Mouse (Mus musculus) embryo, embryonic 11.5 days (tissue): ENCODE data around the gene Arhgap6.

Experiments used
- DNase-seq: peaks from one replicate; pipeline ENCODE4 v3.0.0-alpha.2; 2012; ENCODE audit warnings: low read depth, low spot score

The Arhgap6 gene

DNA sequence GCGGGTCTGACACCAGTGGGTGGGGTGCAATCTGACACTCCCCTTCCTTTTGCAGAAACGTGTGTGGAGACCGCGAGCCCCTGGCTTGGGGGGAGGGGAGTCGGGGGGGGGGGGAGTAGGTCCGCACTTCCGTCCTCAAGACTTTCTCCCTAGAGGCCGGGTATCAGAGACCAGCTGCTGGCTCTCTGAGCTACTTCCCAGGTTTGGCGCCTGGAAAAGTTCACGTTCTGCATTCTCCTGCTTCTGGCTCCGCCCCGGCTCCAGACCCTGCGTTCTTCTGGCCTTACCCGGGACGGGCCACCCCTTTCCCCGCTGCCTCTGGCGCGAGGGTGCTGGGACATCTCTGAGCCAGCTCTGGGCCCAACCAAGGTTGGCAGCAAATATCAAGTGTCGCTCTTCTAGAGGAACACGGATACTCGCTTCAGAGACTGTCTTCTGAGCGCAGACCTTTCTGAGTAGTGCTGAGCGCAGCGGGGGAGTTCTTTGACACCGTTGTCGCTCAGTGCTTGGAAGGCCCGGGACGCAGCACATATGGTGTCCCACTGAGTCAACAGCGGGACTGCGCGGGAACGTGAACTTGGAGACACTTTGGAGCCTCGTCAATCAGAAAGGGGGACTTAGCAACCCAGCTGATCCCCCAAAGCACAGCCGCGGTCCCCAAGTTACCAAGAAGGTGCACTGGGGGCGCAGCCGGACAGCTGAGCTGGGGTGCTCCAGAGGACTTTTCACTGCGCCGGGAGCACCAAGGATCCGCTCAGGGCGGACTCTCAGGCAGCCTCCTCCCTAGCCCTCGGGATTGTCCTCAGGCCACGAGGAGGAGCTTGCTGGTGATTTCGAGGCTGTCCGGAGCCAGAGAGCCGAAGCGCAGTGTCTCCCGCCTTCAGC is at the start of gene Arhgap6:
Gene Arhgap6 (plus strand): TSS at position 126 of the 885 bp plus-strand sequence.
- DNase-seq: no peak

GRCm38 (mm10) chrX:168747011-168747410 is 47.9 kb upstream of the Arhgap6 start:
- no peak for DNase-seq

DNA sequence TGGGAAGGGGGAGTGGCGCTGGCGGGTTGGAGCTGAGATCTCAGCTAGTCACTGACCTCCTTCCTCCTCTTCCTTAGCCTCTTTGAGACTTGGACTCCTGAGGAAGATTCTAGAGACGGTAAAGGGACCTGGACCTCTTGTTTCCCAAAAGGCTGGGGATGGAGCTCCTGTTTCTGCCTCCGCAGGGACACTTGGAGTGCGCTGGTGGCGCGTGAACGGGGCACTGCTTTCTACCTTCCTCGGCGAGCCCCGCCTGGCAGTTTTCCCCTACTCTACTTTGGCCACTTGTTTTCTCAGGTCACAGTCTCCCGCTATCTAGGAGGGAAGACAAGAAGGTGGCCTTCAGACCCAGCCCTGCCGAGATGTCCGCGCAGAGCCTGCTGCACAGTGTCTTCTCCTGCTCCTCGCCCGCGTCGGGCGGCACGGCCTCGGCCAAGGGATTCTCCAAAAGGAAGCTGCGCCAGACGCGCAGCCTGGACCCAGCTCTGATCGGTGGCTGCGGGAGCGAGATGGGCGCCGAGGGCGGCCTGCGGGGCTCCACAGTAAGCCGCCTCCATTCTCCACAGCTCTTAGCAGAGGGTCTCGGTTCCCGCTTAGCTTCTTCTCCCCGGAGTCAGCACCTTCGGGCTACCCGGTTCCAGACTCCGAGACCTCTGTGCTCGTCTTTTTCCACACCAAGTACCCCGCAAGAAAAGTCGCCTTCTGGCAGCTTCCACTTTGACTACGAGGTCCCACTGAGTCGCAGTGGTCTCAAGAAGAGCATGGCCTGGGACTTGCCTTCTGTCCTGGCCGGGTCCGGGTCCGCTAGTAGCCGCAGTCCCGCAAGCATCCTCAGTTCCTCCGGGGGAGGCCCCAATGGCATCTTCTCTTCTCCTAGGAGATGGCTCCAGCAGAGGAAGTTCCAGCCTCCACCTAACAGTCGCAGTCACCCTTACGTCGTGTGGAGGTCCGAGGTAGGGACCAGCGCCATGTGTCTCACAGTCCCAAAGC is 1.3 kb downstream of the Arhgap6 start:
- DNase-seq: no peak

DNA sequence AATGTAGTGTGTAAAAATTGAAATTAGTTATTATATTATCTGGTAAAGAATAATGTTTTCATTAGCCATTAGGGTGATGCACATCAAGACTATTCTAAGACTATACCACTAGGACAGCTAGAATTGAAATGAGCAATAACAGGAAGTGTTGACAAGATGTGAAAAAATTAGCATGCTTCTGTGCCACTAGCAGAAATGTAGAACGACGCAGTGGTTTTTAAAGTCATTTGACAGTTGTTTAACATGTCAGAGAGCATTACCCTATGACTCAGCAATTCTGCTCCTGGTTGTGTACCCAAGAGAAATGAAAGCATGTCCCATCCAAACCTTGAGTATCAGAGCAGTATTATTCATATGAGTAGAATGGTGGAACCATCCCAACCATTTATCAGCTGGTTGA is 9.8 kb downstream of the Arhgap6 start:
- no peak for DNase-seq

DNA sequence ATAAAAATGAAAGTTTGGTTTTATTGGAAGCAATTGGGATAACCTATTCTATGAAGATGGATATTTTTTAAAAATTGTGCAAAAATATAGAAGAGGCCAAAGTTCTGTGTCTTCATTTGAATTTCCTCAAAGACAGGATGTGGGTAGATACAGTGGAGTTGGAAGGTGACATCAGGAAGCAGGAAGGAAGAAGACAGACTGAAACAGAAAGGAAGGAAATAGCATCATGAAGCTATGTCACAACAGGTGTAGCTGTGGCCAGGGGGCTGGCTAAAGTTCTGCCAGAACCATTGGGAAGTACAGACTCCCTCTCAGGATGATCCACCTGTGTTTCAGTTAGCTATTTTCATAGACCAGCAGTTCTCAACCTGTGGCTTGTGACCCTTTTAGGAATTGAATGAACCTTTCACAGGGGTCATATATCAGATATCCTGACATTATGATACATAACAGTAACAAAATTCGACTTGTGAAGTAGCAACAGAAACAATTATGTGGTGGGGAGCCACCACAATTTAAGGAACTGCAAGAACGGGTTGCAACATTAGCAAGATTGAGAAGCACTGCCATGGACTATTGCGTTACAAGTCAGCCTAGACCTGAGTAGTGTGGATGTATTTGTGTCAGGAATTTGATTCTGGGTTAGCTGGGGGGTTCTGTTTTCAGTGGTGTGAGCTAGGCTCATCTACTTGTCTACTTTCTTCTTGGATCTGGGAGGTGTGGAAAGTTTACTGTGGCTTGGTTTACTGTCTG is 15.8 kb downstream of the Arhgap6 start:
- no peak for DNase-seq

- no peak for DNase-seq
These were observed 24.0 kb downstream of the Arhgap6 start for GRCm38 (mm10) chrX:168818858-168819257.

GRCm38 (mm10) chrX:168824166-168824565 is 29.3 kb downstream of the Arhgap6 start:
- DNase-seq: no peak

GRCm38 (mm10) chrX:168832343-168832742 is 37.4 kb downstream of the Arhgap6 start:
- no peak for DNase-seq

- no peak for DNase-seq
These were observed 53.2 kb downstream of the Arhgap6 start for GRCm38 (mm10) chrX:168848062-168848461.

GRCm38 (mm10) chrX:168874688-168875087 is 79.8 kb downstream of the Arhgap6 start:
- DNase-seq: no peak

DNA sequence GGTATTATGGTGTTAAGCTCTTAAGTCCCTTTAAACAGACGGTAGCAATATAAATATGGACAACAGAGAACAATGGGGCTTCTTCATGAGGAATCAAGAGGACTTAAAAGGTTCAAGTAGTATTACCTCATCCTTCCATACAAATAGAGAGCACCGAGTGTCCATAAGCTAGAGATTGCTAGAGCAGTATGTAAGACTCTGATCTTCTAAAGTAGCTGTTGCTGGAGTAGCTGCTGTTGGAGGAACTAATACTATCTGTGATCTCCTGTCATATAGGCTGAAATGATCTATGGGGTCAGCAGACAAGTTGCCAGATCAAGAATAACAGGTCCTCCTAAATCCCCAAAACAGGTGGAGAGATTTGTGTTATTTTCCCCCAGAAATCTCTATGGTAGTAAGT is 108.7 kb downstream of the Arhgap6 start:
- DNase-seq: no peak

DNA sequence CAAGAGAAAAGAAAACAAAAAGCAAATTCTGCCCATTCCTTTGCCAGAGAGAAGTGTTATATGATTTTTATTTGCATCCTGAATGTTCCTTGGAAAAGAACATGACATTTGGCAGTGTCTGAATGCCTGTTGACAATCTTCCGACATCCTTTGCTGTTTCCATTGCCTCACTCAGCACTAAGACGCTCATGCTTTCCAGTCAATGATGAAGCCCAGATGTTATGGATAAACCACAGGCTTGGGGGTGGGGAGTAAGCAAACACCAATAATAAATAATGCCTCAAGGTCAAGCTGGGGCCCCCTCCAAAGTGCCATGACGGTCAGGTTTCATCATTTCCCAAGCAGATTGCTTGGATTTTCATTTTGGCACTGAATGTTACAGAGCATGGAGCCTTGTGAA is 109.2 kb downstream of the Arhgap6 start:
- DNase-seq: no peak

- DNase-seq: no peak
These were observed 112.7 kb downstream of the Arhgap6 start for GRCm38 (mm10) chrX:168907586-168907985.

- no peak for DNase-seq
These were observed 118.6 kb downstream of the Arhgap6 start for GRCm38 (mm10) chrX:168913519-168913918.

GRCm38 (mm10) chrX:168920942-168921341 is 126.0 kb downstream of the Arhgap6 start:
- no peak for DNase-seq

- DNase-seq: no peak
These were observed 137.5 kb downstream of the Arhgap6 start for GRCm38 (mm10) chrX:168932420-168932819.

DNA sequence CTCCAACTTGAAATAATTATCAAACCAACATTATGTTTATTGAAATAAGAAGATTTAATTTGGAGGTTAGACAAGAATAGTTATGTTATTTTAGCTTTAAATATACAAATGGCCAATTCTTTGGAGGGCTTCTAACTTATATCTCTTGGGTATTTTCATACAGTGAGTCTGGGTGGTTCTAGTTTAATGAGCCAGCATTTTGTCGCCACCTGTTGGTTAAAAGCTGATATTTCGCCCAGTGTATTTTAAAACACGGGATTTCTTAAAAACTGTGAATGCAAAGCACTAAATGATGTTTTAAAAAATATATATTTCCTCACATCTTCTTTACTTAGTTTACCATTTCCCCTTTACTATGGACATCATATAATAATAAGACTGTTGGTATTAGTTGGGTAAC is 140.5 kb downstream of the Arhgap6 start:
- DNase-seq: peak; percentile 9

DNA sequence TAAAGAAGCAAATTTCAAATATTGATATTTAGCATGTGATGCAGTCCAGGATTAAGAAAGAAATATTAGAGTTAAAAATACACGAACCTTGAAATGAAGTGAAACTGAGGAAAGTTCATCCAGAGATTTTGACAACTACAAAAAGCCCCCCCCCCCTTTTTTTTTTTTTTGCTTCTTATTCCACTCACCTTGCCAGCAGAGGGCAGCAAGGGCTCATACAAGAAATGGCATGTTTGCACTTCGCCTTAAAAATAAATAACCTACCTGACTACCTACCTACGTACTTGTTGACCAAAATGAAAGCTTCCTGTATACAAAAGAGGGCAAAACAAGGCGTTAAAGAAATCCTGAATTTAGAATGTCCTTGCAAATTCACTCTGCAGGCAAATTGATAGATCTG is 143.0 kb downstream of the Arhgap6 start:
- DNase-seq: no peak

DNA sequence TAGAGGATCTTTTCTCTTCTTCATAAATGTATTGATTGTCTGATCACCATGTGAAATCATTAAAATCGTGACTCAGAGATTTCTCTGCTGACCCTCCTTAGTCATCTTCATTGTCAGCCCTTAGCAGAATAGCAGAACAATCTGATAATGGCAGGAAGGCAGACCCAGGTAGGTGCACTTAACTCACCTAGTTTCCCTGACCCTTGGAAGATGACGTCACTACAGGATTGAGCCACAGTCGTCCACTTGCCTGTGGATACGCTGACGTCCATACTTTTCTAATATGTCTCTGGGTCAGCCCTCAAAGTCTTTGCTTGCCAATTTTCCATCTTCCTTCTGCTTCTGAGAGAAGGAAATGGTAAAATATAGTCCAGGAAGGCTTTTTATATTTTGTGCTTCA is 146.8 kb downstream of the Arhgap6 start:
- no peak for DNase-seq

DNA sequence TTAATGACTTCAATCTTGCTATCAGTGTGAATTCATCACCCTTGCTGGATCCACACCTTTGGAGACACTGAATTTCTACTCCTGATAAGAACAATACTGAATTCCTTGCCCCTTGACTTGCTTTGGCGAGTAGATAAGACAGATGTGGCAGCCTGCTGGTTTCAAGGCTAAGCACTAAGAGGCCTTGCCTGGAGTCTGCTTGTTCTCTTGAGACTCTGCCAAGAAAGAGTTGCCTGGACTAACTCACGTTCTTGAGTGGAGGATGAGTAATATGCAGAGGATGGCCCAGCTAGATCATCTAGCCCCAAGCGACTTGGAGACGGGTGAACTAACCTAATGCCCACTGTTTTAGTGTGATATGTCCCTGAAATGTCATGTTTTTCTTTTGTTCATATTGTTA is 148.3 kb downstream of the Arhgap6 start:
- DNase-seq: no peak

GRCm38 (mm10) chrX:168975444-168975843 is 180.5 kb downstream of the Arhgap6 start:
- no peak for DNase-seq

DNA sequence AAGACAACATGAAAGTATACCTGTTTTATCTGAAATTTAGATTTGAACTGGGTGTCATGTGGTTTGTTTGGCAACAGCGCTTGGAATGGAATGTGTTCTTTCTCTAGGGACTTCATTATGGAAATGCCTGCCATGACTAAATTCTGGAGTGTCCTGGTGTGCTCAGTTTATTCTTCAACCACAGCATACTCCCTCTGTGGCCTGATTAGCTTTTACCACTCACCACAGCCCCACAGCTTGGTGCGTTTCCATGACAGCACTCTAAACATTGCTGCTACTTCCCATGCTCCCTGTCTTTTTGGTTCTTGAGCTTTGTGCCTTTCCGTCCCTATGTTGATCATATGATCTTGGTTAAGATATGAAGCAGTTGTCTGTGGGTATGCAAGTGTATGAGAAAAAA is 182.9 kb downstream of the Arhgap6 start:
- no peak for DNase-seq
